Mouse (Mus musculus) liver, adult 2 months (tissue): ENCODE measurements around the gene Elmo2. TPM values are rescaled to one million over a fixed set of nuclear protein-coding genes. Genes with fewer than 3 reads are reported as not detected.
A peak's percentile ranks its signal among the peaks of the same experiment; 100 is the strongest.

Source experiments
- DNase-seq: peaks from one replicate; pipeline ENCODE4 v3.0.0-alpha.2; 2011; ENCODE audit warnings: low read depth, low spot score; ENCODE audit errors: extremely low read depth
- H3K27ac ChIP-seq: fragments of 200-500 bp; replicated peaks from 2 replicates; pipeline ENCODE4 v1.5.1; 2012; ENCODE audit warnings: low read depth, mild to moderate bottlenecking, control low read depth, inconsistent platforms, low read length; ENCODE audit not compliant: insufficient read depth
- H3K27me3 ChIP-seq: fragments of 200-500 bp; 2 replicates; pipeline ENCODE4 v1.6.1; 2012; ENCODE audit warnings: mild to moderate bottlenecking, moderate library complexity, low read length, inconsistent platforms; ENCODE audit not compliant: control insufficient read depth, insufficient read depth
- H3K36me3 ChIP-seq: fragments of 200-500 bp; 2 replicates; pipeline ENCODE4 v1.6.1; 2012; ENCODE audit warnings: low read length, inconsistent platforms; ENCODE audit not compliant: control insufficient read depth, insufficient read depth
- H3K4me1 ChIP-seq: fragments of 200-500 bp; 2 replicates; pipeline ENCODE4 v1.6.1; 2011; ENCODE audit warnings: low read length; ENCODE audit not compliant: control insufficient read depth, insufficient read depth
- H3K4me3 ChIP-seq: fragments of 200-500 bp; 2 replicates; pipeline ENCODE4 v1.5.1; 2011; ENCODE audit warnings: low read depth, mild to moderate bottlenecking, control low read depth, low read length, moderate library complexity; ENCODE audit not compliant: insufficient read depth
- H3K79me2 ChIP-seq: fragments of 200-500 bp; 2 replicates; pipeline ENCODE4 v1.6.1; 2012; ENCODE audit warnings: inconsistent platforms, mild to moderate bottlenecking, low read length, moderate library complexity; ENCODE audit not compliant: control insufficient read depth, insufficient read depth
- H3K9ac ChIP-seq: fragments of 200-500 bp; 2 replicates; pipeline ENCODE4 v1.6.1; 2012; ENCODE audit warnings: low read depth, mild to moderate bottlenecking, control low read depth, inconsistent platforms, low read length
- CTCF ChIP-seq: fragments of 200-500 bp; IDR thresholded peaks from 2 replicates; pipeline ENCODE4 v1.5.1; 2011; ENCODE audit warnings: low read depth, low read length, control low read depth
- POLR2A ChIP-seq: fragments of 200-500 bp; IDR thresholded peaks from 2 replicates; pipeline ENCODE4 v1.6.1; 2011; ENCODE audit warnings: low read length, control low read depth; ENCODE audit not compliant: insufficient read depth; ENCODE audit errors: extremely low read depth
- WGBS: fragments of 180-500 bp; shearing (Covaris S2); methylation state at CpG from one replicate; pipeline ENCODE4 v1.1.7; 2018; 5-methylcytosine and 5-hydroxymethylcytosine counted together
- polyA plus RNA-seq: library from polyadenylated mRNA; depleted of rRNA; stranded (reverse); fragments of >200 nt; gene quantifications from 2 replicates; pipeline ENCODE4 v1.2.3, GENCODE M21; 2012; rRNA removed
- total RNA-seq: library from RNA; depleted of rRNA; stranded (reverse); fragments of >200 nt; gene quantifications from 2 replicates; pipeline ENCODE4 v1.2.3, GENCODE M21; 2014; rRNA removed

Gene Elmo2
- total RNA-seq (5.2 and 7.0 TPM in 2 replicates), polyA plus RNA-seq (10.9 and 17.5 TPM in 2 replicates)

- peak within 1 kb of the TSS; percentile 81 for H3K9ac ChIP-seq
- under 1% methylated on average over 55 of the region's 55 CpGs for WGBS
- H3K4me1 ChIP-seq: peaks cover 14% of the 10 kb centered on the region; the same call in 1 of the 2 replicates
- H3K27ac ChIP-seq: no peak within 1 kb of the TSS; the same call in 1 of the 2 replicates
- H3K79me2 ChIP-seq: peaks cover 28% of the 10 kb centered on the region; the same call in 1 of the 2 replicates
- H3K27me3 ChIP-seq: no peaks in the 10 kb centered on the region
- DNase-seq: peak; percentile 86
- peak within 1 kb of the TSS; percentile 84 for H3K4me3 ChIP-seq
- no peaks in the 10 kb centered on the region for H3K36me3 ChIP-seq
- TF ChIP-seq CTCF (no peak), POLR2A (peak; percentile 47; the same call in 1 of the 2 replicates)
Measured at GRCm38 (mm10) chr2:165326304-165327190, at the start of gene Elmo2. Gene Elmo2, minus strand, starts transcription at chr2:165326479.

- Histone ChIP-seq H3K27me3 (no peaks in the 10 kb centered on the region), H3K4me3 (no peak overlapping the region), H3K27ac (no peak overlapping the region), H3K9ac (no peak overlapping the region), H3K79me2 (no peaks in the 10 kb centered on the region), H3K4me1 (no peaks in the 10 kb centered on the region), H3K36me3 (peaks cover 5% of the 10 kb centered on the region)
- no peak for TF ChIP-seq CTCF
- DNase-seq: no peak
- WGBS: 86% methylated on average over 3 of the region's 4 CpGs
Measured at GRCm38 (mm10) chr2:165376001-165376400, 49.7 kb upstream of the Elmo2 start.

DNA sequence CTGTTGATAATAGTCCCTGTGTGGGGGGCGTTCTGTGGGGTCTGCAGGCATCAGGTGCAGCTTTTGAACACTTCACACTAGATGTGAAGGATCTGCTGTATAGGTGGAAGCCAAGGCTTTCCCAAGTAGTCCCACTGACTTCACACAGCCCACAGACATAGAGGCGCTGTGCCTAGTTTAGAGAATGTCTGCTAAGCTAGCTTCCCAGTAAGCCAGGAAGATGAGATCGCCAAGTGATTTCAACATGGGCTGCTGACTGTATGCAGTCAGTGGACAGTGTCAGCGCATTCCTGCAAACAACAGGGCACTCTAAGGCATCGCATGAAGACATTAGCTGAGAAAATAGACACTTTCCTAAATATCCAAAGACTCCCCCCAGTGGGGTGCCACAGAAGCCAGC, 49.2 kb upstream of the Elmo2 start:
- no peak for DNase-seq
- peaks cover 5% of the 10 kb centered on the region for H3K36me3 ChIP-seq
- H3K4me1 ChIP-seq: no peaks in the 10 kb centered on the region
- H3K9ac ChIP-seq: no peak overlapping the region
- no peaks in the 10 kb centered on the region for H3K79me2 ChIP-seq
- no peaks in the 10 kb centered on the region for H3K27me3 ChIP-seq
- TF ChIP-seq CTCF: no peak
- TF ChIP-seq POLR2A: no peak
- WGBS: 72% methylated on average over 5 of the region's 5 CpGs
- H3K27ac ChIP-seq: no peak overlapping the region
- no peak overlapping the region for H3K4me3 ChIP-seq

DNA sequence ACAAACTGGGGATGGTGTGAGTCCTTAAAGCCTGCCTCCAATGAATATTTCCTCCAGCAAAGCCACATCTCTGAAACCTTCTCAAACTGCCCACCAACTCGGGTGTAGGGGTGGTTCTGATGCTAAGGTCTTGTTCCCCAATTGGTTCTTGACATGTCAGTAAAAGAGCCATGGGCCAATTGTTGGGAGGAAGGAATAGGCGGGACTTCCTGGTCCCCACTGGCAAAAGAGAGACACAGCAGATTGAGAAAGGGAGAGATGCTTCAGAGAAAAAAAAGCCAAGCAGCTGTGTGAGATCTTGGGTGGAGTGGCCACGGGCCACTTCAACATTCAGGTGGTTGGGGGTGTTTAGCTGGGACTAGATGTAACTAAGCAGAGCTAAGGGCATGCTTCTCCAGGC, 44.8 kb upstream of the Elmo2 start:
- no peak overlapping the region for H3K4me3 ChIP-seq
- H3K36me3 ChIP-seq: no peaks in the 10 kb centered on the region
- TF ChIP-seq CTCF: no peak
- no peak for TF ChIP-seq POLR2A
- 33% methylated on average over 3 of the region's 3 CpGs for WGBS
- no peak overlapping the region for H3K27ac ChIP-seq
- DNase-seq: no peak
- H3K4me1 ChIP-seq: peaks cover 2% of the 10 kb centered on the region; the same call in 1 of the 2 replicates
- H3K79me2 ChIP-seq: no peaks in the 10 kb centered on the region
- 0 out of 2 replicates have a peak, but pooled peaks cover 3% of the 10 kb centered on the region for H3K27me3 ChIP-seq
- H3K9ac ChIP-seq: no peak overlapping the region

- TF ChIP-seq CTCF (no peak), POLR2A (no peak)
- H3K4me1 ChIP-seq: peaks cover 2% of the 10 kb centered on the region; the same call in 1 of the 2 replicates
- H3K4me3 ChIP-seq: no peak overlapping the region
- H3K79me2 ChIP-seq: no peaks in the 10 kb centered on the region
- H3K9ac ChIP-seq: no peak overlapping the region
- 0 out of 2 replicates have a peak, but pooled peaks cover 3% of the 10 kb centered on the region for H3K27me3 ChIP-seq
- H3K36me3 ChIP-seq: no peaks in the 10 kb centered on the region
- DNase-seq: no peak
- WGBS: 71% methylated on average over 3 of the region's 3 CpGs
- no peak overlapping the region for H3K27ac ChIP-seq
Measured at GRCm38 (mm10) chr2:165370348-165370747, 44.1 kb upstream of the Elmo2 start.

DNA sequence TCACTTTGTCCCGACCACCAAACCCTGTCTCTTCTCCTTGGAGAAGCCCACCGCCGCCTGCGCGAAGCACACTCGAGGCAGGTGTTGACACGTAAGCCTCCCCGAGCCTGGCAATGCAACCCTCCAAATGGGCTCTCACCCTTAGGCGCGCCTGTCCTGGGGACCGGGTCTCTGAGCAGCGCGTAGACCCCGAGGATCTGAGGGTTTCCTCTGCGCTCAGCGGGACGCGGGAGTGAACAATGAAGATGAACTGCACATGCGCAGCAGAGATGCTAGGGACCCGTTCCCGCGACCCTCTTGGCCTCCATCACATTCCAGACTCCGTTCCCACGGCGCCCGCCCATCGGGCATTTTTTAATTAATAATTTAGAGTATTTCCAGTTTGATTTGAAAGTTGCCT, 42.2 kb upstream of the Elmo2 start, which contains the start of gene Zfp663:
Gene Zfp663 (minus strand): TSS at position 234 of the 400 bp plus-strand sequence.
- H3K27me3 ChIP-seq: 0 out of 2 replicates have a peak, but pooled peaks cover 3% of the 10 kb centered on the region
- no peak within 1 kb of the TSS for H3K9ac ChIP-seq
- no peaks in the 10 kb centered on the region for H3K79me2 ChIP-seq
- TF ChIP-seq CTCF (no peak), POLR2A (no peak)
- H3K4me1 ChIP-seq: peaks cover 2% of the 10 kb centered on the region; the same call in 1 of the 2 replicates
- no peak within 1 kb of the TSS for H3K27ac ChIP-seq
- WGBS: 22% methylated on average over 27 of the region's 27 CpGs
- H3K36me3 ChIP-seq: no peaks in the 10 kb centered on the region
- DNase-seq: no peak
- H3K4me3 ChIP-seq: no peak within 1 kb of the TSS
